Mouse (Mus musculus): Measurements from ENCODE around the gene Hivep3.

DNA sequence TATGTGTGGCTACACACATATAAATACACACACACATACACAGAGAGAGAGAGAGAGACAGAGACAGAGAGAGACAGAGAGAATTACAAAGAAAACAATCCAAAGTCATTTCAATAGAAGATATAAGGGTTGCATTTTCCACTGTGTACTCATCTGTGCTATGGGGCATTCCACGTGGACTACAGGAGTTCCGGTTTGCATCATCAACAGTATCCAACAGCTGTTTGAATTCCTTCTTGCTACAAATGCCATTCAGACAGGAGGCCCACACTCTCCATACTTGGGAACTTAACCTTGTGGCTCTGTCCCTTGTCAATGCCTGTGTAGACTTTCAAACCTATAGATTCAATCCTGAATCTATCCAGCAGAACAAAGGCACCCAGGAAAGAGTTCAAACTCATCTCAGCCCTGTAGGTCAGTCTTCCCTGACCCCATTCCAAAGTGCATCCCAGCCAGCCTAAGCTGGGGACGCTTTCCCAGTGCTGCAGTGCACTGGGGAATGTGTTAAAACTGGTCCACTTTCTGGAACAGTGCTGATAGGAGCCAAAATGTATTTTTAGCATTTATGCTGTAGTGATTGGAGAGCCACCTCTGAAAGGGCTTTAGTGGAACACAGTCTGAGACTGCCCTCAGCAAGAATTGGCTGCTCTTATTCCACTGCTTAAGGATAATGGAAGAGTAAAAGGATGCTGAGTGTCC, 335.4 kb downstream of the Hivep3 start:
- TF ChIP-seq MAX (IDR thresholded peaks at IDR 0.05; ENCODE audit: low read depth) (no peak), POLR2A (IDR thresholded peaks at IDR 0.05; ENCODE audit: insufficient read length, low read depth) (no peak), TCF12 (IDR thresholded peaks at IDR 0.05; ENCODE audit: insufficient read depth, poor library complexity, severe bottlenecking) (no peak)

Measured in myocyte (in vitro differentiated cells).